Mouse (Mus musculus) MN1 (cell line): Measurements from ENCODE around the gene Grb2.
A peak's percentile ranks its signal among the peaks of the same experiment; 100 is the strongest.

Experiments used
- DNase-seq: peaks from one replicate; pipeline ENCODE4 v3.0.0-alpha.2; 2016; ENCODE audit warnings: low spot score

Grb2 gene

GRCm38 (mm10) chr11:115708209-115708876 lies at the start of gene Grb2:
Gene Grb2, minus strand, starts transcription at chr11:115708597.
- peak; percentile 96 for DNase-seq

- DNase-seq: no peak
Observed at GRCm38 (mm10) chr11:115753485-115753884, 45.1 kb upstream of the Grb2 start.

GRCm38 (mm10) chr11:115752653-115753052 lies 44.3 kb upstream of the Grb2 start:
- no peak for DNase-seq

GRCm38 (mm10) chr11:115751725-115752124 lies 43.3 kb upstream of the Grb2 start:
- no peak for DNase-seq

GRCm38 (mm10) chr11:115749834-115750233 lies 41.4 kb upstream of the Grb2 start:
- no peak for DNase-seq

- peak; percentile 21 for DNase-seq
Observed at GRCm38 (mm10) chr11:115747351-115747750, 39.0 kb upstream of the Grb2 start.

GRCm38 (mm10) chr11:115746762-115747161 lies 38.4 kb upstream of the Grb2 start:
- DNase-seq: no peak

GRCm38 (mm10) chr11:115746109-115746508 lies 37.7 kb upstream of the Grb2 start:
- no peak for DNase-seq

GRCm38 (mm10) chr11:115744385-115744784 lies 36.0 kb upstream of the Grb2 start:
- no peak for DNase-seq

- no peak for DNase-seq
Observed at GRCm38 (mm10) chr11:115742926-115743325, 34.5 kb upstream of the Grb2 start.

GRCm38 (mm10) chr11:115741070-115741469 lies 32.7 kb upstream of the Grb2 start:
- DNase-seq: no peak

- DNase-seq: no peak
Observed at GRCm38 (mm10) chr11:115738275-115738885, 30.0 kb upstream of the Grb2 start.

- DNase-seq: no peak
Observed at GRCm38 (mm10) chr11:115737608-115738208, 29.3 kb upstream of the Grb2 start.

GRCm38 (mm10) chr11:115734041-115734686 lies 25.8 kb upstream of the Grb2 start:
- DNase-seq: no peak

- no peak for DNase-seq
Observed at GRCm38 (mm10) chr11:115723231-115723630, 14.8 kb upstream of the Grb2 start.

- peak; percentile 81 for DNase-seq
Observed at GRCm38 (mm10) chr11:115722638-115723037, 14.2 kb upstream of the Grb2 start.

GRCm38 (mm10) chr11:115717660-115718390 lies 9.4 kb upstream of the Grb2 start:
- DNase-seq: no peak

- DNase-seq: no peak
Observed at GRCm38 (mm10) chr11:115716410-115717338, 8.3 kb upstream of the Grb2 start.

GRCm38 (mm10) chr11:115714491-115714890 lies 6.1 kb upstream of the Grb2 start:
- DNase-seq: peak; percentile 56

GRCm38 (mm10) chr11:115713447-115713846 lies 5.0 kb upstream of the Grb2 start:
- DNase-seq: no peak

GRCm38 (mm10) chr11:115712674-115713298 lies 4.4 kb upstream of the Grb2 start:
- no peak for DNase-seq
